ENCODE assay signal across 18 mouse cellular contexts in genomic region chr7:132730510-132730909, GRCm38 (mm10).
DNase-seq lines count a peak whose midpoint lies in the region; ATAC-seq and TF ChIP-seq lines count a peak whose summit lies in the region.
"Had no signal": no experiment of that assay in that cellular context is flagged by ENCODE, and none has a peak within 500 bp of the region (broad histone marks: within the 10 kb centered on the region; RNA-seq: fewer than 3 reads in every experiment).

No protein-coding gene starts in this region.

- no peak overlapping the region for H3K4me3 ChIP-seq in liver, embryonic 13.5 days (replicated peaks)
- no peak overlapping the region for H3K4me3 ChIP-seq in liver, embryonic 11.5 days (ENCODE audit: low read depth, low read length)
- H3K4me3 ChIP-seq in forebrain, embryonic 11.5 days (ENCODE audit: low read depth, low read length), result no peak overlapping the region
- H3K4me3 ChIP-seq in hindbrain, postnatal 0 days (ENCODE audit: low read length), result no peak overlapping the region
- H3K4me3 ChIP-seq: heart, embryonic 12.5 days; liver, embryonic 12.5 days; stomach, embryonic 15.5 days had no signal

- 88% methylated on average over 7 of the region's 7 CpGs for WGBS in liver, embryonic 13.5 days (ENCODE audit: insufficient replicate concordance)
- 86% methylated on average over 7 of the region's 7 CpGs for WGBS in liver, embryonic 11.5 days
- 60% methylated on average over 7 of the region's 7 CpGs for WGBS in forebrain, embryonic 11.5 days
- 46% methylated on average over 7 of the region's 7 CpGs for WGBS in hindbrain, postnatal 0 days

- DNase-seq in liver, embryonic 13.5 days, result no peak
- DNase-seq in liver, embryonic 11.5 days (ENCODE audit: low spot score), result no peak
- peak; percentile 55 for DNase-seq in brain, embryonic 14.5 days (ENCODE audit: low read depth)
- DNase-seq in forebrain, embryonic 11.5 days (ENCODE audit: low spot score), result no peak
- peak; percentile 39 for DNase-seq in hindbrain, postnatal 0 days (ENCODE audit: low spot score)
- DNase-seq in embryo, embryonic 10 days (ENCODE audit: low spot score), result no peak
- DNase-seq in right cerebral cortex, postnatal 25 days, result no peak
- DNase-seq in layer of hippocampus, adult 18-20 months (ENCODE audit: low spot score in 2 of 2), result no peak
- DNase-seq: cerebellum, adult 11 months; gastrocnemius, postnatal 14 days; heart, postnatal 4 days; kidney, adult 18-20 months; kidney, postnatal 36 days; lung, postnatal 36 days; thymus, postnatal 14 days had no signal

- no peaks in the 10 kb centered on the region for H3K27me3 ChIP-seq in liver, embryonic 13.5 days
- no peaks in the 10 kb centered on the region for H3K27me3 ChIP-seq in liver, embryonic 11.5 days (replicated peaks; ENCODE audit: control insufficient read depth, insufficient read depth, low read length)
- H3K27me3 ChIP-seq in forebrain, embryonic 11.5 days (ENCODE audit: control insufficient read depth, insufficient read depth, low read length), result no peaks in the 10 kb centered on the region
- no peaks in the 10 kb centered on the region for H3K27me3 ChIP-seq in hindbrain, postnatal 0 days (ENCODE audit: insufficient read depth, low read length)
- H3K27me3 ChIP-seq: heart, embryonic 12.5 days; liver, embryonic 12.5 days; stomach, embryonic 15.5 days had no signal

- no peak for TF ChIP-seq CTCF in brain, embryonic 14.5 days (IDR thresholded peaks at IDR 0.05; ENCODE audit: borderline replicate concordance, extremely low read depth, insufficient read depth, insufficient read length)
- TF ChIP-seq CTCF in hindbrain, postnatal 0 days (IDR thresholded peaks at IDR 0.05; ENCODE audit: low read depth), result 0 out of 2 replicates have a peak, but pooled peaks have one; percentile 11

- H3K9ac ChIP-seq in liver, embryonic 13.5 days, result no peak overlapping the region
- H3K9ac ChIP-seq in liver, embryonic 11.5 days (ENCODE audit: low read depth, low read length), result no peak overlapping the region
- peak overlapping the region; percentile 17; the same call in 1 of the 2 replicates for H3K9ac ChIP-seq in forebrain, embryonic 11.5 days (ENCODE audit: low read length)
- H3K9ac ChIP-seq in hindbrain, postnatal 0 days (replicated peaks; ENCODE audit: low read length), result no peak overlapping the region
- H3K9ac ChIP-seq: heart, embryonic 12.5 days; stomach, embryonic 15.5 days had no signal

- H3K4me1 ChIP-seq in liver, embryonic 13.5 days (replicated peaks), result peaks cover 75% of the 10 kb centered on the region
- H3K4me1 ChIP-seq in liver, embryonic 11.5 days (replicated peaks; ENCODE audit: control insufficient read depth, insufficient read depth, low read length), result peaks cover 20% of the 10 kb centered on the region
- peaks cover 45% of the 10 kb centered on the region for H3K4me1 ChIP-seq in forebrain, embryonic 11.5 days (replicated peaks; ENCODE audit: control insufficient read depth, insufficient read depth, low read length)
- H3K4me1 ChIP-seq in hindbrain, postnatal 0 days (ENCODE audit: insufficient read depth, low read length), result peaks cover 34% of the 10 kb centered on the region

- H3K4me2 ChIP-seq in liver, embryonic 13.5 days, result no peak overlapping the region
- H3K4me2 ChIP-seq in liver, embryonic 11.5 days, result no peak overlapping the region
- H3K4me2 ChIP-seq in forebrain, embryonic 11.5 days (ENCODE audit: low read depth, low read length, severe bottlenecking), result peak overlapping the region; percentile 6; the same call in 1 of the 2 replicates
- no peak overlapping the region for H3K4me2 ChIP-seq in hindbrain, postnatal 0 days (ENCODE audit: low read depth, low read length)
- H3K4me2 ChIP-seq: heart, embryonic 12.5 days; liver, embryonic 12.5 days; stomach, embryonic 15.5 days had no signal

- H3K27ac ChIP-seq in liver, embryonic 13.5 days, result 0 out of 2 replicates have a peak overlapping the region, but pooled peaks have one; percentile 70
- H3K27ac ChIP-seq in liver, embryonic 11.5 days (ENCODE audit: low read depth, low read length), result no peak overlapping the region
- H3K27ac ChIP-seq in forebrain, embryonic 11.5 days (ENCODE audit: low read depth, low read length), result peak overlapping the region; percentile 95
- H3K27ac ChIP-seq in hindbrain, postnatal 0 days, result peak overlapping the region; percentile 70; the same call in 1 of the 2 replicates
- H3K27ac ChIP-seq: stomach, embryonic 15.5 days had no signal

- H3K36me3 ChIP-seq in liver, embryonic 13.5 days, result peaks cover 85% of the 10 kb centered on the region
- no peaks in the 10 kb centered on the region for H3K36me3 ChIP-seq in liver, embryonic 11.5 days (ENCODE audit: control insufficient read depth, insufficient read depth, low read length)
- no peaks in the 10 kb centered on the region for H3K36me3 ChIP-seq in forebrain, embryonic 11.5 days (ENCODE audit: control insufficient read depth, insufficient read depth, low read length)
- H3K36me3 ChIP-seq in hindbrain, postnatal 0 days (ENCODE audit: insufficient read depth, low read length), result no peaks in the 10 kb centered on the region
- H3K36me3 ChIP-seq: heart, embryonic 12.5 days; stomach, embryonic 15.5 days had no signal

- no peak for ATAC-seq in liver, embryonic 13.5 days (ENCODE audit: low read depth)
- ATAC-seq in liver, embryonic 11.5 days (replicated peaks; ENCODE audit: low FRiP score), result no peak
- no peak for ATAC-seq in forebrain, embryonic 11.5 days (replicated peaks; ENCODE audit: low FRiP score)
- peak; percentile 24; the same call in 1 of the 2 replicates for ATAC-seq in hindbrain, postnatal 0 days
- ATAC-seq: liver, embryonic 12.5 days had no signal

- no peaks in the 10 kb centered on the region for H3K9me3 ChIP-seq in liver, embryonic 13.5 days (replicated peaks)
- no peaks in the 10 kb centered on the region for H3K9me3 ChIP-seq in liver, embryonic 11.5 days (ENCODE audit: control insufficient read depth, low read length)
- H3K9me3 ChIP-seq in forebrain, embryonic 11.5 days (ENCODE audit: control insufficient read depth, low read length), result no peaks in the 10 kb centered on the region
- no peaks in the 10 kb centered on the region for H3K9me3 ChIP-seq in hindbrain, postnatal 0 days (ENCODE audit: low read length)
- H3K9me3 ChIP-seq: heart, embryonic 12.5 days; liver, embryonic 12.5 days; stomach, embryonic 15.5 days had no signal

- TF ChIP-seq POLR2A in brain, embryonic 14.5 days (IDR thresholded peaks at IDR 0.05; ENCODE audit: borderline replicate concordance, extremely low read depth, insufficient read depth, insufficient read length, poor library complexity, severe bottlenecking), result no peak

Comparison
In these comparisons a context has a peak if more than half of its experiments do, and no peak if none do; other contexts are left out.
1. DNase-seq: peak in brain, embryonic 14.5 days (single experiment) and hindbrain, postnatal 0 days (single experiment); none in liver, embryonic 13.5 days (single experiment), liver, embryonic 11.5 days (single experiment), forebrain, embryonic 11.5 days (single experiment), embryo, embryonic 10 days (single experiment), right cerebral cortex, postnatal 25 days (single experiment) and layer of hippocampus, adult 18-20 months (0 of 2).